Mouse (Mus musculus) embryonic facial prominence, embryonic 11.5 days (tissue): ENCODE data around the gene Chst11. TPM values are rescaled to one million over a fixed set of nuclear protein-coding genes. Genes with fewer than 3 reads are reported as not detected.

Experiments used
- ATAC-seq: fragments of 200-750 bp; cut with Nextera tagmentation; replicated peaks from 2 replicates; pipeline ENCODE4 v1.8.0; 2017; ENCODE audit warnings: low read depth; ENCODE audit not compliant: insufficient number of reproducible peaks, low FRiP score, low TSS enrichment
- DNase-seq: peaks from one replicate; pipeline ENCODE4 v3.0.0-alpha.2; 2015; ENCODE audit warnings: low spot score
- H3K27ac ChIP-seq: fragments of 300-500 bp; sonication (generic); replicated peaks from 2 replicates; pipeline ENCODE4 v1.5.1; 2014; ENCODE audit warnings: mild to moderate bottlenecking, low read depth, low read length, control low read depth
- H3K27me3 ChIP-seq: fragments of 300-500 bp; sonication (generic); 2 replicates; pipeline ENCODE4 v1.6.1; 2014; ENCODE audit warnings: mild to moderate bottlenecking, low read length, moderate library complexity, mixed read lengths; ENCODE audit not compliant: control insufficient read depth, insufficient read depth
- H3K36me3 ChIP-seq: fragments of 300-500 bp; sonication (generic); replicated peaks from 2 replicates; pipeline ENCODE4 v1.6.1; 2014; ENCODE audit warnings: low read depth, mild to moderate bottlenecking, low read length, moderate library complexity, mixed read lengths; ENCODE audit not compliant: control insufficient read depth, insufficient read depth
- H3K4me1 ChIP-seq: fragments of 300-500 bp; sonication (generic); 2 replicates; pipeline ENCODE4 v1.6.1; 2014; ENCODE audit warnings: low read length, mixed read lengths; ENCODE audit not compliant: control insufficient read depth, insufficient read depth
- H3K4me2 ChIP-seq: fragments of 300-500 bp; sonication (generic); 2 replicates; pipeline ENCODE4 v1.6.1; 2014; ENCODE audit warnings: low read depth, mild to moderate bottlenecking, control low read depth, low read length, moderate library complexity
- H3K4me3 ChIP-seq: fragments of 300-500 bp; sonication (generic); 2 replicates; pipeline ENCODE4 v1.5.1; 2014; ENCODE audit warnings: low read depth, low read length, control low read depth
- H3K9ac ChIP-seq: fragments of 300-500 bp; sonication (generic); replicated peaks from 2 replicates; pipeline ENCODE4 v1.6.1; 2014; ENCODE audit warnings: mild to moderate bottlenecking, control low read depth, low read length
- H3K9me3 ChIP-seq: fragments of 300-500 bp; sonication (generic); replicated peaks from 2 replicates; pipeline ENCODE4 v1.6.1; 2016; ENCODE audit warnings: mild to moderate bottlenecking, low read length, inconsistent platforms, mixed read lengths; ENCODE audit not compliant: control insufficient read depth
- WGBS: fragments of 180-500 bp; shearing (Covaris S2); extraction: QIAGEN DNeasy Blood & Tissue Kit; methylation state at CpG from one replicate; pipeline ENCODE4 v1.1.7; 2014; 5-methylcytosine and 5-hydroxymethylcytosine counted together
- polyA plus RNA-seq: library from polyadenylated mRNA; unstranded; fragments of >200 nt; fragmentation: Nextera tagmentation; extraction: Ambion mirVana; gene quantifications from 2 replicates; pipeline ENCODE4 v1.2.1, GENCODE M21; 2014

Chst11 gene
- polyA plus RNA-seq, 1 experiment from 2014 or later, result 2.1 TPM

GRCm38 (mm10) chr10:83056866-83057265 lies 71.6 kb downstream of the Chst11 start:
- H3K4me1 ChIP-seq, result no peaks in the 10 kb centered on the region; the same call in 1 of the 2 replicates
- no peak overlapping the region for H3K27ac ChIP-seq
- no peaks in the 10 kb centered on the region for H3K27me3 ChIP-seq
- ATAC-seq (no peak), DNase-seq (no peak)
- H3K9me3 ChIP-seq, result no peaks in the 10 kb centered on the region
- H3K36me3 ChIP-seq, result no peaks in the 10 kb centered on the region
- no peak overlapping the region for H3K9ac ChIP-seq
- no peak overlapping the region for H3K4me2 ChIP-seq
- 80% methylated on average over 4 of the region's 4 CpGs for WGBS
- no peak overlapping the region for H3K4me3 ChIP-seq

- no peak overlapping the region for H3K27ac ChIP-seq
Observed at GRCm38 (mm10) chr10:83060066-83060782, 74.9 kb downstream of the Chst11 start.

GRCm38 (mm10) chr10:83062315-83062714 lies 77.0 kb downstream of the Chst11 start:
- ATAC-seq (no peak), DNase-seq (no peak)
- no peaks in the 10 kb centered on the region; the same call in 1 of the 2 replicates for H3K4me1 ChIP-seq

More at GRCm38 (mm10) chr10:83060066-83060782, 74.9 kb downstream of the Chst11 start:
- ATAC-seq, result no peak
- Histone ChIP-seq H3K4me2 (no peak overlapping the region), H3K4me1 (no peaks in the 10 kb centered on the region; the same call in 1 of the 2 replicates), H3K9ac (no peak overlapping the region), H3K36me3 (no peaks in the 10 kb centered on the region), H3K9me3 (no peaks in the 10 kb centered on the region), H3K4me3 (no peak overlapping the region), H3K27me3 (no peaks in the 10 kb centered on the region)
- no peak for DNase-seq
- 47% methylated on average over 12 of the region's 12 CpGs for WGBS

GRCm38 (mm10) chr10:83064796-83065195 lies 79.5 kb downstream of the Chst11 start:
- no peaks in the 10 kb centered on the region for H3K9me3 ChIP-seq
- H3K36me3 ChIP-seq, result no peaks in the 10 kb centered on the region
- H3K9ac ChIP-seq, result no peak overlapping the region
- DNase-seq (no peak), ATAC-seq (no peak)
- H3K27me3 ChIP-seq, result no peaks in the 10 kb centered on the region
- H3K4me3 ChIP-seq, result no peak overlapping the region
- H3K4me1 ChIP-seq, result no peaks in the 10 kb centered on the region; the same call in 1 of the 2 replicates
- H3K27ac ChIP-seq, result no peak overlapping the region
- WGBS, result 90% methylated on average over 5 of the region's 5 CpGs
- no peak overlapping the region for H3K4me2 ChIP-seq

More at GRCm38 (mm10) chr10:83062315-83062714, 77.0 kb downstream of the Chst11 start:
- Histone ChIP-seq H3K36me3 (no peaks in the 10 kb centered on the region), H3K27ac (no peak overlapping the region), H3K4me2 (no peak overlapping the region), H3K9me3 (no peaks in the 10 kb centered on the region), H3K4me3 (no peak overlapping the region), H3K27me3 (no peaks in the 10 kb centered on the region), H3K9ac (no peak overlapping the region)
- 83% methylated on average over 9 of the region's 9 CpGs for WGBS

GRCm38 (mm10) chr10:83066159-83066558 lies 80.9 kb downstream of the Chst11 start:
- H3K9ac ChIP-seq, result no peak overlapping the region
- H3K36me3 ChIP-seq, result no peaks in the 10 kb centered on the region
- no peak overlapping the region for H3K4me2 ChIP-seq
- no peaks in the 10 kb centered on the region for H3K4me1 ChIP-seq
- H3K9me3 ChIP-seq, result no peaks in the 10 kb centered on the region
- no peak overlapping the region for H3K27ac ChIP-seq
- DNase-seq (no peak), ATAC-seq (no peak)
- no peaks in the 10 kb centered on the region for H3K27me3 ChIP-seq
- H3K4me3 ChIP-seq, result no peak overlapping the region
- WGBS, result 71% methylated on average over 6 of the region's 6 CpGs

- no peaks in the 10 kb centered on the region for H3K36me3 ChIP-seq
- no peak overlapping the region for H3K9ac ChIP-seq
- no peak for DNase-seq
- H3K27ac ChIP-seq, result no peak overlapping the region
- H3K4me1 ChIP-seq, result no peaks in the 10 kb centered on the region
- 91% methylated on average over 4 of the region's 4 CpGs for WGBS
- ATAC-seq, result no peak
- no peak overlapping the region for H3K4me2 ChIP-seq
- H3K27me3 ChIP-seq, result no peaks in the 10 kb centered on the region
- H3K4me3 ChIP-seq, result no peak overlapping the region
- H3K9me3 ChIP-seq, result no peaks in the 10 kb centered on the region
Observed at GRCm38 (mm10) chr10:83067305-83067704, 82.0 kb downstream of the Chst11 start.

DNA sequence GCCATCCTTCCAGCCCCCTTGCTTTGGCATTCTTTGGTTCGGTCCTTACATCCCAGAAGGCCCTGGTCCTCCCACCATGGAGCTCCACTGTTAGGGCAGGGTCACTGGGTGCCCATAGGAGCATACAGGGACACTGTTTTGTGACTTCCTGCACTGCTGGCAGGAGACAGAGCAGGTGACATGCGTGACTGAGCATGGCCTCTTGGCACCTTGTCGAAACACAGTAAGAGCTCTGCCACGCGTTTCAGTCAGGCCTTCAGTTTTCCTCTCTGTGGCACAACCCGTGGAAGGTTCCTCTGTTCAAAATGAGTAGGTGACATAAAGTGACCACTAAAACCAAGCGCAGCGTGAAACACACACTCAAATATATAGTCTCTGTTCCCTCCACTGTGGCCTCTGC lies 83.2 kb downstream of the Chst11 start:
- 88% methylated on average over 8 of the region's 8 CpGs for WGBS
- ATAC-seq, result no peak
- no peaks in the 10 kb centered on the region for H3K9me3 ChIP-seq
- H3K4me1 ChIP-seq, result no peaks in the 10 kb centered on the region
- H3K4me2 ChIP-seq, result no peak overlapping the region
- no peak overlapping the region for H3K4me3 ChIP-seq
- H3K36me3 ChIP-seq, result no peaks in the 10 kb centered on the region
- H3K27ac ChIP-seq, result no peak overlapping the region
- no peaks in the 10 kb centered on the region for H3K27me3 ChIP-seq
- DNase-seq, result no peak
- H3K9ac ChIP-seq, result no peak overlapping the region

DNA sequence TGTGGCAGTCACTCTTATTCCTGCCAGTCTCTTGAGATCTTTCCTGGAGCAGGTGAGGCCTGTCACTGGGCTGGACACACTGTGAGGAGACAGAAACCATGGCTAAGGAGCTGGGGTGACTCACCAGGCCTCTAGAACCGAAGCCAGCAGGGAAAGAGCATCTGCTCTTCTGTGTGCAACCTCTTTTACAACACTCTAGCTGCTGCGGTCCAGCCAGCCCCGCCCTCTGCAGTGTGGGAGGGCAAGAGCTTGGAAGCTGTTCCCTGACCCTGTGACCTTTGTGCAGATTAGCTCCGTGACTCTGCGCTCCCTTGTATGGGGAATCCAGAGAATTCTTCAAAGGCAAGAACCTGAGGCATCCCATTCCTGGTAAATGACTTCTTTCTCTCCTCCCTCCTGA lies 84.5 kb downstream of the Chst11 start:
- Histone ChIP-seq H3K9ac (no peak overlapping the region), H3K36me3 (no peaks in the 10 kb centered on the region), H3K4me3 (no peak overlapping the region), H3K27me3 (no peaks in the 10 kb centered on the region), H3K27ac (no peak overlapping the region), H3K4me1 (no peaks in the 10 kb centered on the region), H3K9me3 (no peaks in the 10 kb centered on the region), H3K4me2 (no peak overlapping the region)
- ATAC-seq, result no peak
- 11% methylated on average over 5 of the region's 5 CpGs for WGBS
- no peak for DNase-seq
